Mouse (Mus musculus): ENCODE results near the gene Arhgdib. TPM values are rescaled to one million over a fixed set of nuclear protein-coding genes. Genes with fewer than 3 reads are reported as not detected.
"Not testable (repeated sequence)": the region's sequence is repeated elsewhere in the genome, so short reads cannot be mapped to it uniquely, and the experiment has no call there.

Gene Arhgdib
- polyA plus RNA-seq, 1 experiment: 531 TPM

DNA sequence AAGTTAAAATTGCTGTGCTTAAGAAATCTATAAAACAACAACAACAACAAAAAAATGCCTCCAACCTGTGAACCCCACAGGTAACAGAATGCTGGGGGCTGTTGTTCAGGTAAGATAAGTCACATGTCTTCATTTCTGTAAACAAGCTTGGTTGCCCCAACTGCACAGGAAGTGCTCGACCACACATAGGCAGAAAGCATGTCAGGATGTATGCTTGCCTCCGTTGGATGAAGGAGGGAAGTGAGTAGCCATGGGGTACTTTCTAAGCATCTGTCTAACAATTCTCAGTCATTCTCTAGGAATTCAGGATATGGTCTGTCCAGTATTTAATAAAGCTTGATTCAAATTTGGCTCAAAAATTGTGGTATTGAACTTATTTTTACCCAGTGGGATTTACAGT lies 42.7 kb downstream of the Arhgdib start:
- WGBS: 6% methylated on average over 2 of the region's 2 CpGs
- no peak overlapping the region for H3K27ac ChIP-seq (ENCODE audit: control insufficient read depth, insufficient read depth, low read depth, low read length, poor library complexity)
- H3K4me1 ChIP-seq (ENCODE audit: control insufficient read depth, insufficient read depth, low read length): no peaks in the 10 kb centered on the region; the same call in 1 of the 2 replicates
- H3K4me3 ChIP-seq (replicated peaks; ENCODE audit: control insufficient read depth, low read depth, low read length): no peak overlapping the region
- TF ChIP-seq POLR2A (IDR thresholded peaks at IDR 0.05; ENCODE audit: borderline replicate concordance, control insufficient read depth, low read depth, low read length) (no peak), CTCF (IDR thresholded peaks at IDR 0.05; ENCODE audit: control insufficient read depth, insufficient read depth, low read length) (no peak)

DNA sequence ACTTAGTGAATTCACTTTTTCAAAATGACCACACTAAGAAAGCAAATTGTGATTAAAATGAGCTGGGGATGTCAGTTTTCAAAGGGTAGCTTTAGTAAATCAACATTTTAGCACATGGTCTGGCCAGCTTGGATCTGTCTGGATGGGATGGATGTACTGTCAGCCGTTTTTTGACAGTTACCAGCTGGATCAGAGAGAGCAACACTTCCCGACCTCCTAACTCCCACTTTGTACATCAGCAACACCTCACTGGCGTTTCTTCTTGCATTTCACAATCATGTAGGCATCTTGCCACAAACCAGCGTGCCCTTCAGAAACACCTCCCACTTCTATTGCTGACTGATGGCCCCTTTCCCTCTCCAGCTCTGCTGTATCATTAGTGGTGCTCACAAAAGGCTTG lies 43.5 kb downstream of the Arhgdib start:
- TF ChIP-seq POLR2A (IDR thresholded peaks at IDR 0.05; ENCODE audit: borderline replicate concordance, control insufficient read depth, low read depth, low read length) (no peak), CTCF (IDR thresholded peaks at IDR 0.05; ENCODE audit: control insufficient read depth, insufficient read depth, low read length) (no peak)
- 14% methylated on average over 4 of the region's 4 CpGs for WGBS

DNA sequence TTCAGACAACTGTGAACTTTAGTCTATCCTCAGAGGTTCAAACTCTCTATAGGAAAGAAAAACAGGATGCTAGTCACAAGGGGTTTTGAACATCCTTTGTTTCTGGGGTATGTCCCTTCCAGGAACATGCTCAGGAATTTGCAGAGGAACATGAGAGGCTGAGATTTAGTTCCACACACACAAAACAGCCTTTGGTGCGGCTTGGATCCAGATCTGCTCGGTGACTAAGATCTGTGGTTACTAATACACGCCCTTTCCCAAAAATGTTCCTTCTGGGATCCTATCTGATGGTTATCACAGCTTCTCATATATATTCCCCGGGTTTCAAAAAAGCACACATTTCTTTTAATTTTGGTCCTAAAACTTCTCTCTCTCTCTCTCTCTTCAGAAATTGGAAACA lies 43.9 kb downstream of the Arhgdib start:
- Histone ChIP-seq H3K4me1 (ENCODE audit: control insufficient read depth, insufficient read depth, low read length) (no peaks in the 10 kb centered on the region; the same call in 1 of the 2 replicates), H3K4me3 (replicated peaks; ENCODE audit: control insufficient read depth, low read depth, low read length) (no peak overlapping the region), H3K27ac (ENCODE audit: control insufficient read depth, insufficient read depth, low read depth, low read length, poor library complexity) (no peak overlapping the region)
- TF ChIP-seq POLR2A (IDR thresholded peaks at IDR 0.05; ENCODE audit: borderline replicate concordance, control insufficient read depth, low read depth, low read length): no peak
- no peak for TF ChIP-seq CTCF (IDR thresholded peaks at IDR 0.05; ENCODE audit: control insufficient read depth, insufficient read depth, low read length)
- WGBS: 62% methylated on average over 4 of the region's 4 CpGs

More for the DNA sequence above, 43.5 kb downstream of the Arhgdib start:
- Histone ChIP-seq H3K4me3 (replicated peaks; ENCODE audit: control insufficient read depth, low read depth, low read length) (no peak overlapping the region), H3K4me1 (ENCODE audit: control insufficient read depth, insufficient read depth, low read length) (no peaks in the 10 kb centered on the region; the same call in 1 of the 2 replicates), H3K27ac (ENCODE audit: control insufficient read depth, insufficient read depth, low read depth, low read length, poor library complexity) (no peak overlapping the region)

GRCm38 (mm10) chr6:136894532-136895339 lies 47.0 kb downstream of the Arhgdib start:
- H3K27ac ChIP-seq (ENCODE audit: control insufficient read depth, insufficient read depth, low read depth, low read length, poor library complexity): no peak overlapping the region
- H3K4me1 ChIP-seq (ENCODE audit: control insufficient read depth, insufficient read depth, low read length): no peaks in the 10 kb centered on the region; the same call in 1 of the 2 replicates
- no peak overlapping the region for H3K4me3 ChIP-seq (replicated peaks; ENCODE audit: control insufficient read depth, low read depth, low read length)
- 45% methylated on average over 15 of the region's 15 CpGs for WGBS
- TF ChIP-seq POLR2A (IDR thresholded peaks at IDR 0.05; ENCODE audit: borderline replicate concordance, control insufficient read depth, low read depth, low read length): no peak
- no peak for TF ChIP-seq CTCF (IDR thresholded peaks at IDR 0.05; ENCODE audit: control insufficient read depth, insufficient read depth, low read length)

GRCm38 (mm10) chr6:136892002-136892401 lies 49.7 kb downstream of the Arhgdib start:
- H3K4me3 ChIP-seq (replicated peaks; ENCODE audit: control insufficient read depth, low read depth, low read length): no peak overlapping the region
- TF ChIP-seq POLR2A (IDR thresholded peaks at IDR 0.05; ENCODE audit: borderline replicate concordance, control insufficient read depth, low read depth, low read length) (no peak), CTCF (IDR thresholded peaks at IDR 0.05; ENCODE audit: control insufficient read depth, insufficient read depth, low read length) (no peak)
- no peaks in the 10 kb centered on the region for H3K4me1 ChIP-seq (ENCODE audit: control insufficient read depth, insufficient read depth, low read length)
- 72% methylated on average over 2 of the region's 2 CpGs for whole genome bisulfite sequencing
- no peak overlapping the region for H3K27ac ChIP-seq (ENCODE audit: control insufficient read depth, insufficient read depth, low read depth, low read length, poor library complexity)

DNA sequence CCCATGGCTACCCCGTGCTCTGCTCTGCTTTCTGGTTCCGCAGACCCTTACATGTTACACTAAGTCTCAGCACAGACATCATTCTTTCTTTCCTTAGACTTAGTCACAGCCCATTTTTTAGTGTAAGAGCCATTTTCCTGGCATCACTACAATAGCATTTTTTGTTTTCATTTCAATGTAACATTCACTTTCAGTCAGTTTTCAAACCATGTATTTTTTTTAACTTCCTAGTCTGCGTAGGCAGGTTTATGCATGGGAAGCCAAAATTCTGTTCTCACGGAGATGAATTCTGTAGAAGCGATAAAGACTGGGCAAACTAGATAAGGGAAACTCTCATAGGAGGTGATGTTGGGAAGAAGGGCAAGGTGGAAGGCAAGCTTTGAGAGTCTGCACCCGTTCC lies 52.1 kb downstream of the Arhgdib start:
- no peak overlapping the region for H3K4me3 ChIP-seq (replicated peaks; ENCODE audit: control insufficient read depth, low read depth, low read length)
- H3K27ac ChIP-seq (ENCODE audit: control insufficient read depth, insufficient read depth, low read depth, low read length, poor library complexity): no peak overlapping the region
- TF ChIP-seq POLR2A (IDR thresholded peaks at IDR 0.05; ENCODE audit: borderline replicate concordance, control insufficient read depth, low read depth, low read length) (no peak), CTCF (IDR thresholded peaks at IDR 0.05; ENCODE audit: control insufficient read depth, insufficient read depth, low read length) (no peak)
- WGBS: 90% methylated on average over 6 of the region's 6 CpGs
- no peaks in the 10 kb centered on the region for H3K4me1 ChIP-seq (ENCODE audit: control insufficient read depth, insufficient read depth, low read length)

DNA sequence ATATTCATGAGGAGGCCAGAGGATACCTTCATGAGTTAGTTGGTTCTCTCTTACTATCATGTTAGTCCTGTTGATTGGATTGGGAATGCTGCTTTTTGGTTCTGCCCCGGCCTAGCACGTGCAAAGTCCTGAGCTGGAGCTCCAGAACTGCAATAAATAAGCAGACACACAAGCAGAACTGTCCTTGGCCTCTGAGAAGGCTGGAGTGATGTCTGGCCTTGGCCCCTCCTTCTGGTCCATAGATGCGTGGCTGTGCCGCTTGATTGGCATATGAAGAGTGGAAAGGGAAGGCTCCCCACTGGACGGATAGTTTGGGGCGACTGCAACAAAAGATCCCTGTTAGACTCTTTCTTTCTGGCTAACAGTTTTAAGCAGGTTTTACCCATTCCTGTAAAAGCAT lies 52.6 kb downstream of the Arhgdib start:
- no peak overlapping the region for H3K27ac ChIP-seq (ENCODE audit: control insufficient read depth, insufficient read depth, low read depth, low read length, poor library complexity)
- TF ChIP-seq POLR2A (IDR thresholded peaks at IDR 0.05; ENCODE audit: borderline replicate concordance, control insufficient read depth, low read depth, low read length): no peak
- no peak for TF ChIP-seq CTCF (IDR thresholded peaks at IDR 0.05; ENCODE audit: control insufficient read depth, insufficient read depth, low read length)
- 84% methylated on average over 6 of the region's 6 CpGs for WGBS

DNA sequence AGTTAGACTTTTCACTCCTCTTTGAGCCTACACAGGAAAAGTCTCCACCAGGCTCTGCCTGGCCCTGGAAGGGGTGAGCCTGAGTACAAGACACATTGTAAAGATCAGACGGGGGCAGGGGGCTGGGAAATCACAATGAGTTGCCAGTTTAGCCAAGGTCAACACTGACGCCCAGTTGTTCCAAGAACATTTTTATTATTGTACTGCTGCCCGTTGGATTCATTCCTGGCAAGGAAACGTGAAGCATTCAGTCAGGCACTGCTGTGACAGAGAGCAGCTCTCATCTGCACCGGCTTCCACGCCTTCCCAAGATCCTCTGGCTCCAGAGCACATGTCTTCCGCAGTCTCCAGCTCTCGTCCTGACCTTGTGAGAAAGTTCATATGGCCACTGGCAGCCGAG lies 53.8 kb downstream of the Arhgdib start:
- Histone ChIP-seq H3K4me1 (ENCODE audit: control insufficient read depth, insufficient read depth, low read length) (no peaks in the 10 kb centered on the region), H3K4me3 (replicated peaks; ENCODE audit: control insufficient read depth, low read depth, low read length) (no peak overlapping the region), H3K27ac (ENCODE audit: control insufficient read depth, insufficient read depth, low read depth, low read length, poor library complexity) (no peak overlapping the region)
- 79% methylated on average over 9 of the region's 9 CpGs for WGBS
- TF ChIP-seq POLR2A (IDR thresholded peaks at IDR 0.05; ENCODE audit: borderline replicate concordance, control insufficient read depth, low read depth, low read length) (no peak), CTCF (IDR thresholded peaks at IDR 0.05; ENCODE audit: control insufficient read depth, insufficient read depth, low read length) (no peak)

More for the DNA sequence above, 52.6 kb downstream of the Arhgdib start:
- H3K4me1 ChIP-seq (ENCODE audit: control insufficient read depth, insufficient read depth, low read length): no peaks in the 10 kb centered on the region
- H3K4me3 ChIP-seq (replicated peaks; ENCODE audit: control insufficient read depth, low read depth, low read length): no peak overlapping the region

- not testable (repeated sequence) for H3K4me1 ChIP-seq (ENCODE audit: control insufficient read depth, insufficient read depth, low read length); H3K4me3 ChIP-seq (replicated peaks; ENCODE audit: control insufficient read depth, low read depth, low read length); H3K27ac ChIP-seq (ENCODE audit: control insufficient read depth, insufficient read depth, low read depth, low read length, poor library complexity)
- WGBS: 62% methylated on average over 1 of the region's 1 CpGs
Observed at GRCm38 (mm10) chr6:136884766-136885165, 56.9 kb downstream of the Arhgdib start.

Data from bone marrow, adult 2 months (tissue).